Mouse (Mus musculus) midbrain, embryonic 16.5 days (tissue): Measurements from ENCODE around the gene Dna2. TPM values are rescaled to one million over a fixed set of nuclear protein-coding genes. Genes with fewer than 3 reads are reported as not detected.
"Not testable (repeated sequence)": the region's sequence is repeated elsewhere in the genome, so short reads cannot be mapped to it uniquely, and the experiment has no call there.

ENCODE experiments used
- ATAC-seq: fragments of 200-750 bp; cut with Nextera tagmentation; 2 replicates; pipeline ENCODE4 v1.8.0; 2017; ENCODE audit warnings: moderate TSS enrichment
- H3K27ac ChIP-seq: fragments of 300-500 bp; sonication (generic); 2 replicates; pipeline ENCODE4 v1.5.1; 2014; ENCODE audit warnings: mild to moderate bottlenecking, low read length, mixed read lengths
- H3K27me3 ChIP-seq: fragments of 300-500 bp; sonication (generic); 2 replicates; pipeline ENCODE4 v1.6.1; 2014; ENCODE audit warnings: low read depth, low read length, mixed read lengths; ENCODE audit not compliant: control insufficient read depth, insufficient read depth
- H3K36me3 ChIP-seq: fragments of 300-500 bp; sonication (generic); 2 replicates; pipeline ENCODE4 v1.6.1; 2014; ENCODE audit warnings: mild to moderate bottlenecking, low read length, moderate library complexity, mixed read lengths; ENCODE audit not compliant: control insufficient read depth, insufficient read depth
- H3K4me1 ChIP-seq: fragments of 300-500 bp; sonication (generic); 2 replicates; pipeline ENCODE4 v1.6.1; 2014; ENCODE audit warnings: mild to moderate bottlenecking, low read length, mixed read lengths; ENCODE audit not compliant: control insufficient read depth, insufficient read depth
- H3K4me2 ChIP-seq: fragments of 300-500 bp; sonication (generic); 2 replicates; pipeline ENCODE4 v1.6.1; 2014; ENCODE audit warnings: mild to moderate bottlenecking, low read length, mixed read lengths
- H3K4me3 ChIP-seq: fragments of 300-500 bp; sonication (generic); 2 replicates; pipeline ENCODE4 v1.5.1; 2014; ENCODE audit warnings: low read depth, mild to moderate bottlenecking, low read length, moderate library complexity, mixed read lengths
- H3K9ac ChIP-seq: fragments of 300-500 bp; sonication (generic); 2 replicates; pipeline ENCODE4 v1.6.1; 2014; ENCODE audit warnings: low read depth, low read length, mixed read lengths
- H3K9me3 ChIP-seq: fragments of 300-500 bp; sonication (generic); replicated peaks from 2 replicates; pipeline ENCODE4 v1.6.1; 2014; ENCODE audit warnings: mild to moderate bottlenecking, low read length, mixed read lengths; ENCODE audit not compliant: control insufficient read depth, poor library complexity, severe bottlenecking
- WGBS: fragments of 180-500 bp; shearing (Covaris S2); extraction: QIAGEN DNeasy Blood & Tissue Kit; methylation state at CpG from one replicate; pipeline ENCODE4 v1.1.7; 2014; 5-methylcytosine and 5-hydroxymethylcytosine counted together
- polyA plus RNA-seq: library from polyadenylated mRNA; unstranded; fragments of >200 nt; fragmentation: Nextera tagmentation; extraction: Ambion mirVana; gene quantifications from 2 replicates; pipeline ENCODE4 v1.2.1, GENCODE M21; 2015

The Dna2 gene
- polyA plus RNA-seq, result 3.5 and 4.0 TPM in 2 replicates

GRCm38 (mm10) chr10:62946738-62947471 is at the start of gene Dna2:
Gene Dna2 (plus strand): TSS chr10:62947026.
- H3K4me2 ChIP-seq, result peak within 1 kb of the TSS; percentile 80
- no peaks in the 10 kb centered on the region for H3K27me3 ChIP-seq
- peaks cover 2% of the 10 kb centered on the region; the same call in 1 of the 2 replicates for H3K4me1 ChIP-seq
- peak; percentile 95 for ATAC-seq
- H3K36me3 ChIP-seq, result peaks cover 15% of the 10 kb centered on the region
- H3K9ac ChIP-seq, result peak within 1 kb of the TSS; percentile 80
- H3K4me3 ChIP-seq, result peak within 1 kb of the TSS; percentile 72
- WGBS, result under 1% methylated on average over 68 of the region's 68 CpGs
- no peaks in the 10 kb centered on the region for H3K9me3 ChIP-seq
- H3K27ac ChIP-seq, result peak within 1 kb of the TSS; percentile 87

GRCm38 (mm10) chr10:62897437-62897836 is 49.4 kb upstream of the Dna2 start:
- Histone ChIP-seq H3K9me3 (no peaks in the 10 kb centered on the region), H3K4me2 (no peak overlapping the region), H3K4me1 (no peaks in the 10 kb centered on the region), H3K27ac (no peak overlapping the region), H3K4me3 (no peak overlapping the region), H3K27me3 (no peaks in the 10 kb centered on the region), H3K36me3 (no peaks in the 10 kb centered on the region), H3K9ac (no peak overlapping the region)
- ATAC-seq, result no peak
- WGBS, result 97% methylated on average over 3 of the region's 3 CpGs

GRCm38 (mm10) chr10:62898061-62898460 is 48.8 kb upstream of the Dna2 start:
- Histone ChIP-seq H3K4me1 (no peaks in the 10 kb centered on the region), H3K27me3 (no peaks in the 10 kb centered on the region), H3K36me3 (no peaks in the 10 kb centered on the region), H3K4me3 (no peak overlapping the region), H3K27ac (no peak overlapping the region), H3K9ac (no peak overlapping the region), H3K9me3 (no peaks in the 10 kb centered on the region), H3K4me2 (no peak overlapping the region)
- no peak for ATAC-seq
- 81% methylated on average over 2 of the region's 2 CpGs for WGBS

GRCm38 (mm10) chr10:62900144-62900543 is 46.7 kb upstream of the Dna2 start:
- over 99% methylated on average over 4 of the region's 4 CpGs for WGBS
- Histone ChIP-seq H3K36me3 (no peaks in the 10 kb centered on the region), H3K9me3 (no peaks in the 10 kb centered on the region), H3K4me1 (no peaks in the 10 kb centered on the region), H3K27me3 (no peaks in the 10 kb centered on the region), H3K27ac (no peak overlapping the region), H3K9ac (no peak overlapping the region), H3K4me3 (no peak overlapping the region), H3K4me2 (no peak overlapping the region)
- ATAC-seq, result no peak

- Histone ChIP-seq H3K36me3 (no peaks in the 10 kb centered on the region), H3K4me2 (no peak overlapping the region), H3K4me1 (no peaks in the 10 kb centered on the region), H3K9me3 (no peaks in the 10 kb centered on the region), H3K27me3 (no peaks in the 10 kb centered on the region), H3K27ac (no peak overlapping the region), H3K9ac (no peak overlapping the region), H3K4me3 (no peak overlapping the region)
- ATAC-seq, result no peak
- WGBS, result 50% methylated on average over 8 of the region's 8 CpGs
Observed at GRCm38 (mm10) chr10:62901826-62902225, 45.0 kb upstream of the Dna2 start.

GRCm38 (mm10) chr10:62902829-62903228 is 44.0 kb upstream of the Dna2 start:
- H3K4me3 ChIP-seq, result no peak overlapping the region
- WGBS, result 72% methylated on average over 1 of the region's 1 CpGs

GRCm38 (mm10) chr10:62906336-62906735 is 40.5 kb upstream of the Dna2 start:
- no peak overlapping the region for H3K4me2 ChIP-seq
- no peaks in the 10 kb centered on the region for H3K27me3 ChIP-seq
- no peak for ATAC-seq
- 91% methylated on average over 7 of the region's 7 CpGs for WGBS
- H3K9ac ChIP-seq, result no peak overlapping the region
- H3K36me3 ChIP-seq, result no peaks in the 10 kb centered on the region
- H3K4me1 ChIP-seq, result no peaks in the 10 kb centered on the region
- H3K9me3 ChIP-seq, result no peaks in the 10 kb centered on the region
- no peak overlapping the region for H3K27ac ChIP-seq
- no peak overlapping the region for H3K4me3 ChIP-seq

More at GRCm38 (mm10) chr10:62902829-62903228, 44.0 kb upstream of the Dna2 start:
- no peak overlapping the region for H3K27ac ChIP-seq
- no peaks in the 10 kb centered on the region for H3K9me3 ChIP-seq
- H3K4me1 ChIP-seq, result no peaks in the 10 kb centered on the region
- H3K36me3 ChIP-seq, result no peaks in the 10 kb centered on the region
- no peak for ATAC-seq
- no peak overlapping the region for H3K9ac ChIP-seq
- H3K27me3 ChIP-seq, result no peaks in the 10 kb centered on the region
- H3K4me2 ChIP-seq, result no peak overlapping the region

- not testable (repeated sequence) for H3K4me3 ChIP-seq, ATAC-seq, H3K4me1 ChIP-seq, H3K36me3 ChIP-seq, H3K27me3 ChIP-seq, H3K4me2 ChIP-seq, H3K27ac ChIP-seq, H3K9me3 ChIP-seq, H3K9ac ChIP-seq
- WGBS, result no CpG with 5 or more reads among the region's 1 CpGs
Observed at GRCm38 (mm10) chr10:62908896-62909295, 37.9 kb upstream of the Dna2 start, which contains the start of gene Tet1. Gene Tet1 (minus strand): TSS chr10:62908996.

GRCm38 (mm10) chr10:62911120-62911519 is 35.7 kb upstream of the Dna2 start:
- Histone ChIP-seq H3K9ac (no peak overlapping the region), H3K27me3 (no peaks in the 10 kb centered on the region), H3K4me1 (no peaks in the 10 kb centered on the region), H3K27ac (no peak overlapping the region), H3K4me3 (no peak overlapping the region), H3K4me2 (no peak overlapping the region), H3K9me3 (no peaks in the 10 kb centered on the region), H3K36me3 (no peaks in the 10 kb centered on the region)
- WGBS, result 93% methylated on average over 2 of the region's 2 CpGs
- no peak for ATAC-seq
